Mouse (Mus musculus): Measurements from ENCODE around the gene Gfod2. TPM values are rescaled to one million over a fixed set of nuclear protein-coding genes. Genes with fewer than 3 reads are reported as not detected.

The Gfod2 gene
- polyA plus RNA-seq, 1 experiment from 2014 or later: 75.4 TPM

- DNase-seq: no peak
- no peaks in the 10 kb centered on the region for H3K9me3 ChIP-seq (ENCODE audit: control insufficient read depth, low read length)
- no peak for ATAC-seq (ENCODE audit: low FRiP score, low TSS enrichment)
- H3K9ac ChIP-seq (replicated peaks; ENCODE audit: low read length): no peak overlapping the region
- H3K27ac ChIP-seq (replicated peaks; ENCODE audit: low read depth, low read length): no peak overlapping the region
- H3K27me3 ChIP-seq (ENCODE audit: control insufficient read depth, insufficient read depth, low read length): no peaks in the 10 kb centered on the region
- no peak overlapping the region for H3K4me2 ChIP-seq (ENCODE audit: low read length)
- H3K4me1 ChIP-seq (ENCODE audit: control insufficient read depth, insufficient read depth, low read length): no peaks in the 10 kb centered on the region
- H3K36me3 ChIP-seq (ENCODE audit: control insufficient read depth, insufficient read depth, low read length): peaks cover 6% of the 10 kb centered on the region; the same call in 1 of the 2 replicates
- H3K4me3 ChIP-seq (replicated peaks; ENCODE audit: low read depth, low read length): no peak overlapping the region
- WGBS: 92% methylated on average over 4 of the region's 4 CpGs
Measured at GRCm38 (mm10) chr8:105743301-105743700, 15.2 kb downstream of the Gfod2 start.

GRCm38 (mm10) chr8:105739216-105739615, 19.2 kb downstream of the Gfod2 start:
- ATAC-seq (ENCODE audit: low FRiP score, low TSS enrichment) (no peak), DNase-seq (no peak)
- H3K36me3 ChIP-seq (ENCODE audit: control insufficient read depth, insufficient read depth, low read length): 0 out of 2 replicates have a peak, but pooled peaks cover 3% of the 10 kb centered on the region
- H3K9me3 ChIP-seq (ENCODE audit: control insufficient read depth, low read length): no peaks in the 10 kb centered on the region
- H3K9ac ChIP-seq (replicated peaks; ENCODE audit: low read length): no peak overlapping the region
- no peak overlapping the region for H3K4me3 ChIP-seq (replicated peaks; ENCODE audit: low read depth, low read length)
- 93% methylated on average over 5 of the region's 5 CpGs for WGBS
- no peaks in the 10 kb centered on the region for H3K27me3 ChIP-seq (ENCODE audit: control insufficient read depth, insufficient read depth, low read length)
- no peak overlapping the region for H3K27ac ChIP-seq (replicated peaks; ENCODE audit: low read depth, low read length)
- no peak overlapping the region for H3K4me2 ChIP-seq (ENCODE audit: low read length)
- H3K4me1 ChIP-seq (ENCODE audit: control insufficient read depth, insufficient read depth, low read length): no peaks in the 10 kb centered on the region

DNA sequence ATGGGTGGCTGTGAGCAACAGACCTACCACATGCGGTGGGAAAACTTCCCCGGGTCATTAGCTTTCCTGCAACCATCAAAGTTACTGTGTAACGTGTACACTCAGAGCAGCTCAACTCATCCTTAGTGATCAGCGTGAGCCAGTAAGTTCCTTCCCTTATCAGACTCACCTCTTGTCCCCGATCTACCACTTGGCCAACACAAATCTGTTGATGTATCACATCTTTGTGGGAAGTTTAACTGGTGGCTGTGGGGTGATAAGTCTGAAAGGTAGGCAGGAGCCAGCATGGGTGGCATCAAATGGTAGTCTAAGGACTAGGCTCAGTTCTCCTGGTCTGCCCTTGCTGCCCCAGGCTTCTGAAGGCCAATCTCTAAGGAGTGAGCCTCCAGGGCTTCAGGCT, 26.3 kb downstream of the Gfod2 start:
- H3K27me3 ChIP-seq (ENCODE audit: control insufficient read depth, insufficient read depth, low read length): no peaks in the 10 kb centered on the region
- H3K9ac ChIP-seq (replicated peaks; ENCODE audit: low read length): no peak overlapping the region
- no peaks in the 10 kb centered on the region for H3K4me1 ChIP-seq (ENCODE audit: control insufficient read depth, insufficient read depth, low read length)
- no peak overlapping the region for H3K27ac ChIP-seq (replicated peaks; ENCODE audit: low read depth, low read length)
- no peak for DNase-seq
- WGBS: 94% methylated on average over 5 of the region's 5 CpGs
- no peak overlapping the region for H3K4me3 ChIP-seq (replicated peaks; ENCODE audit: low read depth, low read length)
- no peaks in the 10 kb centered on the region for H3K9me3 ChIP-seq (ENCODE audit: control insufficient read depth, low read length)
- no peak overlapping the region for H3K4me2 ChIP-seq (ENCODE audit: low read length)
- H3K36me3 ChIP-seq (ENCODE audit: control insufficient read depth, insufficient read depth, low read length): peaks cover 14% of the 10 kb centered on the region
- no peak for ATAC-seq (ENCODE audit: low FRiP score, low TSS enrichment)

DNA sequence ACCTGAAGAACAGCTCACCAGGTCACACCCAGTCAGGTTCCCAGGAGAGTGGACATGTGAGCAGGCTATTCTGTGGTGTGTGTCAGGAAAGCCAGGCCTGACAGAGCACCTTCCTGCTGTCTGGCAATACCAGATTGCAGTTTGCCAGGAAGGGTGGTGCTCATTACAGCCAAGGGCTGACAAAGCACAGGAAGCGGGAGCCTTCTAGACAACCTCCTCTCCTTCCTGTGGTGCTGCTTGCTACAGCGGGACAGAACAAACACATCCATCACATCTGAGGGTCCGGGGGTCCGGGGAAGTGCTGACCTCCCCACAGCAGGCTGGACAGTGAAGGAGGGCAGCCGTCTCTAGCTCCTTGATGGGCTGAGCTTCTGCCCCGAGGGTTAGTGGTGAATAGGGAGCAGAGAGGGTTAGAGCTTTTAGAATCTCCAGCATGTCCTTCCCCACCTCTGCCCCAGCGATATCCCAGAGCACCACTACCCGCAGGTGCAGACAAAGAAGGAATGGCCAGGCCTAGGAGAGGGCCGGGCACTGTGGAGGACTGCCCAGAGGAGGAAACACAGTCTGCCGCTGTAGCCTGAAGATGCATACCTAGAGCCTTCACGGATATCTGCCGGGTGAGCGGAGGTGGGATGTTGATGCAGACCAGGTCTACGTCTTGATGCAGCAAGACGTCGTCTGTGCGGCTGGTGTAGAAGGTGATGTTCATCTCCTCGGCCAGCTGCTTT, 30.9 kb downstream of the Gfod2 start:
- H3K4me2 ChIP-seq (ENCODE audit: low read length): no peak overlapping the region
- DNase-seq: no peak
- no peak overlapping the region for H3K27ac ChIP-seq (replicated peaks; ENCODE audit: low read depth, low read length)
- WGBS: 93% methylated on average over 18 of the region's 18 CpGs
- ATAC-seq (ENCODE audit: low FRiP score, low TSS enrichment): no peak
- peaks cover 50% of the 10 kb centered on the region for H3K36me3 ChIP-seq (ENCODE audit: control insufficient read depth, insufficient read depth, low read length)
- H3K27me3 ChIP-seq (ENCODE audit: control insufficient read depth, insufficient read depth, low read length): no peaks in the 10 kb centered on the region
- H3K9me3 ChIP-seq (ENCODE audit: control insufficient read depth, low read length): no peaks in the 10 kb centered on the region
- H3K4me1 ChIP-seq (ENCODE audit: control insufficient read depth, insufficient read depth, low read length): no peaks in the 10 kb centered on the region
- H3K9ac ChIP-seq (replicated peaks; ENCODE audit: low read length): no peak overlapping the region
- H3K4me3 ChIP-seq (replicated peaks; ENCODE audit: low read depth, low read length): no peak overlapping the region

- 90% methylated on average over 5 of the region's 5 CpGs for WGBS
- Histone ChIP-seq H3K36me3 (ENCODE audit: control insufficient read depth, insufficient read depth, low read length) (peaks cover 56% of the 10 kb centered on the region), H3K27me3 (ENCODE audit: control insufficient read depth, insufficient read depth, low read length) (no peaks in the 10 kb centered on the region), H3K4me1 (ENCODE audit: control insufficient read depth, insufficient read depth, low read length) (no peaks in the 10 kb centered on the region), H3K9me3 (ENCODE audit: control insufficient read depth, low read length) (no peaks in the 10 kb centered on the region), H3K9ac (replicated peaks; ENCODE audit: low read length) (no peak overlapping the region), H3K4me3 (replicated peaks; ENCODE audit: low read depth, low read length) (no peak overlapping the region), H3K27ac (replicated peaks; ENCODE audit: low read depth, low read length) (no peak overlapping the region), H3K4me2 (ENCODE audit: low read length) (no peak overlapping the region)
- no peak for ATAC-seq (ENCODE audit: low FRiP score, low TSS enrichment)
- DNase-seq: no peak
Measured at GRCm38 (mm10) chr8:105725726-105726125, 32.7 kb downstream of the Gfod2 start.

- H3K36me3 ChIP-seq (ENCODE audit: control insufficient read depth, insufficient read depth, low read length): peaks cover 51% of the 10 kb centered on the region
- H3K4me3 ChIP-seq (replicated peaks; ENCODE audit: low read depth, low read length): no peak overlapping the region
Measured at GRCm38 (mm10) chr8:105722861-105723260, 35.6 kb downstream of the Gfod2 start.

DNA sequence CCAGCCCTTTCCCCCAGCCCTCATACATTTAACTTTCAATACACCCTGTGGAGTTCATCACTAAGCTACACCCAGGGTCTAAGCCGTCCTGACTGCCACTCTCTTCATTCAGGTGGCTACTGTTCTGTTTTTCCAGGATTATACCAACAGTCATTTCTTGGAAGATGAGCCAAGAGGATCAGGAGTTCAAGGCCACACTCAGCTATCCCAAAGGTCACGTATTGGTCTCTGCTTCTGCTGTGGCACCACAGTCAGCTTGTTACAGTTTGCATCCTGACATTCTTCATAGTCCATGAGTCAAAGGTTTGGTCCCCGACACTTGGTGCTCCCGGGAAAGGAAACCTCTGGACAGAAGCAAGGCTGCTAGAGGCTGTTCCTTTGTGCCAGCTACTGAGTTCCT, 38.8 kb downstream of the Gfod2 start:
- H3K4me1 ChIP-seq (ENCODE audit: control insufficient read depth, insufficient read depth, low read length): no peaks in the 10 kb centered on the region
- H3K27ac ChIP-seq (replicated peaks; ENCODE audit: low read depth, low read length): no peak overlapping the region
- H3K27me3 ChIP-seq (ENCODE audit: control insufficient read depth, insufficient read depth, low read length): no peaks in the 10 kb centered on the region
- DNase-seq (no peak), ATAC-seq (ENCODE audit: low FRiP score, low TSS enrichment) (no peak)
- WGBS: 93% methylated on average over 4 of the region's 4 CpGs
- no peak overlapping the region for H3K4me2 ChIP-seq (ENCODE audit: low read length)
- peaks cover 39% of the 10 kb centered on the region for H3K36me3 ChIP-seq (ENCODE audit: control insufficient read depth, insufficient read depth, low read length)
- H3K4me3 ChIP-seq (replicated peaks; ENCODE audit: low read depth, low read length): no peak overlapping the region
- no peak overlapping the region for H3K9ac ChIP-seq (replicated peaks; ENCODE audit: low read length)
- no peaks in the 10 kb centered on the region for H3K9me3 ChIP-seq (ENCODE audit: control insufficient read depth, low read length)

More at GRCm38 (mm10) chr8:105722861-105723260, 35.6 kb downstream of the Gfod2 start:
- H3K27ac ChIP-seq (replicated peaks; ENCODE audit: low read depth, low read length): no peak overlapping the region
- H3K9me3 ChIP-seq (ENCODE audit: control insufficient read depth, low read length): no peaks in the 10 kb centered on the region
- no peak overlapping the region for H3K9ac ChIP-seq (replicated peaks; ENCODE audit: low read length)
- no peaks in the 10 kb centered on the region for H3K4me1 ChIP-seq (ENCODE audit: control insufficient read depth, insufficient read depth, low read length)
- 92% methylated on average over 9 of the region's 9 CpGs for whole genome bisulfite sequencing
- H3K27me3 ChIP-seq (ENCODE audit: control insufficient read depth, insufficient read depth, low read length): no peaks in the 10 kb centered on the region
- ATAC-seq (ENCODE audit: low FRiP score, low TSS enrichment) (no peak), DNase-seq (no peak)
- no peak overlapping the region for H3K4me2 ChIP-seq (ENCODE audit: low read length)

DNA sequence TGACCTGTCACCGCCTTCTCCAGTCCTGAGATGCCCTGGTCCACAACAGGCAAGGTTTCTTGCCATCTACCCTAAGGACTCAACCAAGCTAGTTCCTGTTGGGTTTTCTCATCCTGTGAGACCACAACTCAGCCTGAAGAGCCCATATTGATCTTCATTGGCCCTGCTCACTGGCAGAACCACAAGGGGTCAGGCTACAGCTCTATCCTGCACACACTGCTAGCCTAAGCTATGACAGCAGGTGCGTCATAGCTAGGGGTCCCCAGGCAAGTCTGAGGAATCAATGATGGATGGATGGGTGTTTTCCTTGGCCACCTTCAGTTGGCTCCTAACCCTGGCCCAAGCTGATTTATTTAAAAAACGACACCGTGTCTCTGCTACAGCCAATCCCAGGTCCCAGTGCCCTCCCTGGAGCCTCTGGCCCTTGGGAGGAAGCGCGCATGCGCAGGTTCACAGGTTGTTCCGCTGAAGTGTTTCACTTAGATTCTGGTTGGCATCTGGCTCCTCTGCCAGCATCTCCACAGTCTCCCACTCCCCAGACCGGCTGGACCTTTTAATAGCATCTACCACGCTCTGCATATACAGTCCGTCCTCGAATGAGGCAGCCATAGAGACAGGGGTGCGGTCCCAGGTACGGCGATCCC, 42.0 kb downstream of the Gfod2 start:
- Histone ChIP-seq H3K36me3 (ENCODE audit: control insufficient read depth, insufficient read depth, low read length) (peaks cover 25% of the 10 kb centered on the region), H3K9me3 (ENCODE audit: control insufficient read depth, low read length) (no peaks in the 10 kb centered on the region), H3K27ac (replicated peaks; ENCODE audit: low read depth, low read length) (no peak overlapping the region), H3K9ac (replicated peaks; ENCODE audit: low read length) (no peak overlapping the region), H3K4me2 (ENCODE audit: low read length) (no peak overlapping the region), H3K27me3 (ENCODE audit: control insufficient read depth, insufficient read depth, low read length) (no peaks in the 10 kb centered on the region), H3K4me3 (replicated peaks; ENCODE audit: low read depth, low read length) (no peak overlapping the region), H3K4me1 (ENCODE audit: control insufficient read depth, insufficient read depth, low read length) (no peaks in the 10 kb centered on the region)
- 95% methylated on average over 15 of the region's 15 CpGs for WGBS
- no peak for ATAC-seq (ENCODE audit: low FRiP score, low TSS enrichment)
- no peak for DNase-seq

DNA sequence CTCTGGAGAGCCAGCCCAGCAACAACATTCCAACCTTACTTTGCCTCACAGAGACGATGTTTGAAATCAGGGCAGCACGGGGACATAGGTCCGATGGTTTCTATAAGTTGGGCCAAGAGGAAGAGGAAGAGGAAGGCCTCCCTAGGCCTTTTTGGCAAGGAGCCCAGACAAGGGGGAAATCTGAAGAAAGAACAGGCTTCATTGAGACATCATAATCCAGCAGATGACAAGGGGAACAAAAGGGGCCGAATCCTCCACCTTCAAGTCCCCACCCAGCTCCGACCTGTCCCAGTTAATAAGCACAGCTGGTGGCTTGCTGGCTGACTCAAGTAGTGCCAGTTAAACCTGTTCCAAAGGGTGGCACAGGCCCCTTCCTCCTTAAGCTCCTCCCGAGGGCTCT, 43.4 kb downstream of the Gfod2 start:
- no peak for DNase-seq
- ATAC-seq (ENCODE audit: low FRiP score, low TSS enrichment): no peak
- Histone ChIP-seq H3K4me3 (replicated peaks; ENCODE audit: low read depth, low read length) (no peak overlapping the region), H3K4me2 (ENCODE audit: low read length) (no peak overlapping the region), H3K36me3 (ENCODE audit: control insufficient read depth, insufficient read depth, low read length) (peaks cover 19% of the 10 kb centered on the region), H3K9ac (replicated peaks; ENCODE audit: low read length) (no peak overlapping the region), H3K27me3 (ENCODE audit: control insufficient read depth, insufficient read depth, low read length) (no peaks in the 10 kb centered on the region), H3K9me3 (ENCODE audit: control insufficient read depth, low read length) (no peaks in the 10 kb centered on the region), H3K27ac (replicated peaks; ENCODE audit: low read depth, low read length) (no peak overlapping the region), H3K4me1 (ENCODE audit: control insufficient read depth, insufficient read depth, low read length) (no peaks in the 10 kb centered on the region)
- WGBS: 76% methylated on average over 6 of the region's 6 CpGs
